Mouse (Mus musculus) liver, embryonic 13.5 days (tissue): ENCODE measurements at regions not wholly inside any gene's neighbourhood (a gene's known extent, or its start where the extent isn't known, plus 50 kb on each side); places are given as distances from the start of the nearest gene placed in this dataset.

Experiments
- ATAC-seq: fragments of 200-750 bp; cut with Nextera tagmentation; 2 replicates; pipeline ENCODE4 v1.8.0; 2017; ENCODE audit warnings: low read depth, mild to moderate bottlenecking, moderate number of reproducible peaks, moderate library complexity
- DNase-seq: peaks from one replicate; pipeline ENCODE4 v3.0.0; 2022
- H3K27ac ChIP-seq: fragments of 300-500 bp; sonication (generic); 2 replicates; pipeline ENCODE4 v1.5.1; 2015; ENCODE audit warnings: moderate library complexity, mild to moderate bottlenecking, inconsistent platforms
- H3K27me3 ChIP-seq: fragments of 300-500 bp; sonication (generic); 2 replicates; pipeline ENCODE4 v1.6.1; 2015; ENCODE audit warnings: mild to moderate bottlenecking, inconsistent platforms
- H3K36me3 ChIP-seq: fragments of 300-500 bp; sonication (generic); 2 replicates; pipeline ENCODE4 v1.6.1; 2015; ENCODE audit warnings: mild to moderate bottlenecking, inconsistent platforms
- H3K4me1 ChIP-seq: fragments of 300-500 bp; sonication (generic); replicated peaks from 2 replicates; pipeline ENCODE4 v1.6.1; 2015; ENCODE audit warnings: inconsistent platforms
- H3K4me2 ChIP-seq: fragments of 300-500 bp; sonication (generic); 2 replicates; pipeline ENCODE4 v1.6.1; 2015; ENCODE audit warnings: inconsistent platforms, mild to moderate bottlenecking, moderate library complexity
- H3K4me3 ChIP-seq: fragments of 300-500 bp; sonication (generic); replicated peaks from 2 replicates; pipeline ENCODE4 v1.5.1; 2015; ENCODE audit warnings: mild to moderate bottlenecking, inconsistent platforms
- H3K9ac ChIP-seq: fragments of 300-500 bp; sonication (generic); 2 replicates; pipeline ENCODE4 v1.6.1; 2015; ENCODE audit warnings: mild to moderate bottlenecking, inconsistent platforms
- H3K9me3 ChIP-seq: fragments of 300-500 bp; sonication (generic); replicated peaks from 2 replicates; pipeline ENCODE4 v1.6.1; 2016; ENCODE audit warnings: inconsistent platforms
- WGBS: fragments of 180-500 bp; shearing (Covaris S2); methylation state at CpG from one replicate; pipeline ENCODE4 v1.1.7; 2015; ENCODE audit not compliant: insufficient replicate concordance; 5-methylcytosine and 5-hydroxymethylcytosine counted together

DNA sequence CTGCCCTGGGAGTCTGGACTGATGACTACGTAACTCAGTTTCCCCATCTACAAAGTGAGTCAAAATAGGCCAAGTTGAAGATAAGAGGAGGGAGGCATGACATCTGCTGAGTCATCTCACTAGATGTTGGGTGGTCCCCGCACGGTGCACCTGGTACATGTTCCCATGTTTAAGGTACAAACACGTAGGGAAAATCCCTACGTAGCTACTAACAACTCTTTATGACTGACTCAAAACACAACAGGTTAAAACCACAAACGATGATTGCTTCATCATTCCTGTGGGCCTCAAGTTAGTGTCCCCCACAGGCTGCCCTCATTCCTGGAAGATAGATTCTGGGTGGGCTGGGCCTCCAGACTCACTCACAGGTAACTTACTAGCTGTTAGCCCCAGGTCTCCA lies 107.7 kb downstream of the Sox9 start:
- no peak for ATAC-seq
- no peaks in the 10 kb centered on the region for H3K9me3 ChIP-seq
- no peak overlapping the region for H3K27ac ChIP-seq
- 73% methylated on average over 6 of the region's 6 CpGs for WGBS
- no peaks in the 10 kb centered on the region for H3K36me3 ChIP-seq
- H3K9ac ChIP-seq, result no peak overlapping the region
- H3K4me2 ChIP-seq, result no peak overlapping the region
- no peaks in the 10 kb centered on the region for H3K4me1 ChIP-seq
- H3K27me3 ChIP-seq, result no peaks in the 10 kb centered on the region
- H3K4me3 ChIP-seq, result no peak overlapping the region
- DNase-seq, result no peak

DNA sequence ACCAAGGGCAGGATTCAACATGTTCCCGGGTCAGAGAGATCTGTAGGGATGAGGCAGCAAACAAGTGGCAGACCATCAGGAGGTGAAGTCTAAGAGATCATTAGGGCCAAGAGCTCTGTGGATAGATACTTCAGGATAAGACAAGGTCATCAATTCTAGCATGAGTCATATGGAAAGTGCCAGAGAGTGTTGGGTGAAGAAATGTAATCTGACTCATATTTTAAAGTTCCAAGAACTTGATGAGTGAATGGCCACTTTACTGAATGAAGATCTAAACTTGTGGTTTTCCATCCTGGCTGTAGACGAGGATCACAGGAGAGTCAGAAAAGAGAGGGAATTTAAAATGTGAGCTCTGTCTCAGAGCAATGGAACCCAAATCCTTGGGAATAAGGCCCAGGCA lies 115.6 kb downstream of the Sox9 start:
- Histone ChIP-seq H3K9me3 (no peaks in the 10 kb centered on the region), H3K27ac (no peak overlapping the region), H3K36me3 (no peaks in the 10 kb centered on the region), H3K27me3 (no peaks in the 10 kb centered on the region), H3K4me1 (no peaks in the 10 kb centered on the region), H3K9ac (no peak overlapping the region), H3K4me2 (no peak overlapping the region), H3K4me3 (no peak overlapping the region)
- no peak for DNase-seq
- ATAC-seq, result no peak
- WGBS, result 60% methylated on average over 2 of the region's 2 CpGs

DNA sequence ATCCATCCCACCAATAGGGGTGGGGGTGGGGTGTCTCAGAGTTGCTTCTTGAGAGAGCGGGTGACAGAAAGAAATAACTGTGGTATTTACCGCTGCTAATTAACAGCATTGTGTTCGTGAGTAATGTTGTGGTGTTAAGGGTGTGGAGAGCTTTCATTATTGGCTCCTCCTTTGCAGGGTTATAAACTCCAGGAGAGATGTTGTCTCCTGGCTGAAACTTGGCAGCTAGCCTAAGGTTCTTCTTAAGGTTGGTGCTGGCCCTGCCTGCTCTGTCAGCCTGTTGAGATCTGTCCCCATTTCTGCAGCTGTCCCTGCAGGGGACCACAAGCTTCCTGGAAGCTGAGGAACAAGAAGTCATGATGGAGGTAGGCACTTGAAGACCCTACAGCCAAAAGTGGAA lies 120.6 kb downstream of the Sox9 start:
- Histone ChIP-seq H3K36me3 (no peaks in the 10 kb centered on the region), H3K4me1 (no peaks in the 10 kb centered on the region), H3K27me3 (no peaks in the 10 kb centered on the region), H3K4me3 (no peak overlapping the region), H3K4me2 (no peak overlapping the region), H3K27ac (no peak overlapping the region), H3K9ac (no peak overlapping the region), H3K9me3 (no peaks in the 10 kb centered on the region)
- WGBS, result 62% methylated on average over 3 of the region's 3 CpGs
- ATAC-seq (no peak), DNase-seq (no peak)

DNA sequence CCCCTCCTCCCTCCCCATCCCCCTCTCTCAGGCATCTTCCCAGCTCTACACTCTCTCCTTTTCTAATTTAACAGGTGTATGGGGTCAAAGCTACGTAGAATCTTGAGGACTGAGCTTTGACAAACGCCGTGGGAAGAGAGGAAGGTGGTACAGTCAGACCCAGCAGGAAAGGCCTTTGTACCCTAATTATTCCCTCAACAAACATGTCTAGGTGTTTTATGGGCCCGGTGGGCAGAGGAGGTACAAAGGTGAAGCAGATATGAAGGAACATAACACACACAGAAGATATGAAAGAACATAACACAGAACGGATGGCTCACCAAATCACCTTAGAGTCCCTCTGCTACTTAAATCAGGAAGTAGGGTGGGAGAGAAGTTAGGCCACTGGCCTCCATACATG lies 128.3 kb downstream of the Sox9 start:
- no peak overlapping the region for H3K9ac ChIP-seq
- H3K36me3 ChIP-seq, result no peaks in the 10 kb centered on the region
- no peaks in the 10 kb centered on the region for H3K4me1 ChIP-seq
- no peak overlapping the region for H3K27ac ChIP-seq
- no peak overlapping the region for H3K4me3 ChIP-seq
- WGBS, result 55% methylated on average over 5 of the region's 5 CpGs
- ATAC-seq (no peak), DNase-seq (no peak)
- no peaks in the 10 kb centered on the region for H3K27me3 ChIP-seq
- H3K4me2 ChIP-seq, result no peak overlapping the region
- no peaks in the 10 kb centered on the region for H3K9me3 ChIP-seq

DNA sequence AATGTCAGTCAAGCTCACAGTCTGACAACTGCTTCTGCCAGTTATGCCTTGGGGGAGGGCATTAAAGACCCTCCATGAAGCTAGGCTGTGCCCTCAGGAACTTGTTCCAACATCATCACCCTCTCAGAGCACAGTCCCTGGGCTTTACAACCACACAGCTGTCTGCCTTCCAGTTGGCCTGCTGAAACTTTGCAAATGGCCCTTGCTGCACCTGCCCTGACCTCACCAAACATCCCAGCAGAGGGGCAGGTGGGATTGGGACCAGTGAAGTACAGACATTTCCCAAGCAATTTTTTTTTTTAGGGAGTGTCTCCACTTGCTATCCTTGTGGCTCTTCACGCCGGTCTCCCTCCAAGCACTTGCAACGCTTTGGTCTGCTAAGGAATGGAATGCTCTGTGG lies 130.9 kb downstream of the Sox9 start:
- Histone ChIP-seq H3K9me3 (no peaks in the 10 kb centered on the region), H3K27ac (no peak overlapping the region), H3K4me1 (no peaks in the 10 kb centered on the region), H3K36me3 (no peaks in the 10 kb centered on the region), H3K27me3 (no peaks in the 10 kb centered on the region), H3K9ac (no peak overlapping the region), H3K4me2 (no peak overlapping the region), H3K4me3 (no peak overlapping the region)
- 57% methylated on average over 3 of the region's 3 CpGs for WGBS
- DNase-seq, result no peak
- ATAC-seq, result no peak

DNA sequence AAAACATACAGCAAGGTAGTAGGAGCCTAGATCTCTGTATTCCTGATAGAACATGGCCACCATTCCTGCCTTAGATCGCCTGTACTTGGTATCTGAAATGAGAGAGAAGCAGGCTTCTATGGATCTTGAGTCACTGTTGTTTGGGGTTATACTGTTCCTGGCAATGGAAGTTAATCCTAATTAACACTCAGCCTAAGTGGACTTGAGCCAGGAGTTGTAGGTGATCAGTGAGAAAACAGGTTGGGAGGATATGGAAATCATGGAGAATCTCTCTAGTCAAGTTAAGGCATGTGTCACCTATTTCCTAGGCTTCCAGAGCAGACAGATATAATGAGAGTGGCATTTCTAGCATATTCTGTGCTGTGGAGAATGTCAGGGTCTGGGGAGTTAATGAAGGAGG lies 134.9 kb downstream of the Sox9 start:
- H3K4me1 ChIP-seq, result no peaks in the 10 kb centered on the region
- no peaks in the 10 kb centered on the region for H3K27me3 ChIP-seq
- WGBS, result 48% methylated on average over 1 of the region's 1 CpGs
- H3K4me3 ChIP-seq, result no peak overlapping the region
- ATAC-seq (no peak), DNase-seq (no peak)
- H3K9ac ChIP-seq, result no peak overlapping the region
- H3K27ac ChIP-seq, result no peak overlapping the region
- H3K36me3 ChIP-seq, result no peaks in the 10 kb centered on the region
- no peaks in the 10 kb centered on the region for H3K9me3 ChIP-seq
- no peak overlapping the region for H3K4me2 ChIP-seq

DNA sequence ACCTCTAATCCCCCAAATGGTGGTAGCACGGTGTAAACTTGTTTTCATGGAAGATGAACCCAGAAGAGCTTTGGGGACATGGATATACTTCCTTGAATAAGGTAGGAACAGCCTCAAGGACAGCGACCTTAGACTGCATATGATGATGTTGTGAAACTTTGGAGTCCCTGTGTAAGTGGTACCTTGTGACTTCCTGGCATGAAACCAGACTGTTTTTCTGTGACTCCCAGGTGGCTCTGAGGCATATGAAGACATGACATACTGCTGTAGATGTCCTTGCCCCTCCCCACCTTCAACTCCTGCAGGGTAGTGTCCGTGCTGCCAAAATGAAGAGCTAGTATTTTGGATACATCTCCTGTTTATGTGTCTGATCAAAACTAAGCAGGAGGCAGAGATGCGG lies 138.1 kb downstream of the Sox9 start:
- ATAC-seq (no peak), DNase-seq (no peak)
- Histone ChIP-seq H3K9me3 (no peaks in the 10 kb centered on the region), H3K4me1 (no peaks in the 10 kb centered on the region), H3K9ac (no peak overlapping the region), H3K27me3 (no peaks in the 10 kb centered on the region), H3K4me3 (no peak overlapping the region), H3K27ac (no peak overlapping the region), H3K4me2 (no peak overlapping the region), H3K36me3 (no peaks in the 10 kb centered on the region)
- 56% methylated on average over 4 of the region's 4 CpGs for WGBS

DNA sequence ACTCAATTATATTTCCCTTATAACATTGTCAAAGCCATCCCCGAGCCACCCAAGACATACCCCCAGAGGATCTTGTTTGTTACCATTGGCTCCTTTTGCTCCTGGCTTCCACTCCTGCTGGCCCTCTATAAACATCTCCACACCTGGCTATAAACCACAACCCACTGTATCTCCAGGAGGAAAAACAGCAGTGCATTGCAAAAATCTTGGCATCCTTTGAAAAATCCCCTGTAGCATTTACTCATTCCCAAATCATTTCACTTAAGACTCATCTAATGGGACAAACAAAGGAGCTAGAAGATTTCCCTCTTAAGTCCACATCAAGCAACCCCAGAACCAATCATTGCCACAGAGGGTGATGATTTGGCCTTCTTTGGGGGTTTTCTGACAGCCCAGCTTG lies 142.6 kb downstream of the Sox9 start:
- no peaks in the 10 kb centered on the region for H3K36me3 ChIP-seq
- 56% methylated on average over 1 of the region's 1 CpGs for WGBS

DNA sequence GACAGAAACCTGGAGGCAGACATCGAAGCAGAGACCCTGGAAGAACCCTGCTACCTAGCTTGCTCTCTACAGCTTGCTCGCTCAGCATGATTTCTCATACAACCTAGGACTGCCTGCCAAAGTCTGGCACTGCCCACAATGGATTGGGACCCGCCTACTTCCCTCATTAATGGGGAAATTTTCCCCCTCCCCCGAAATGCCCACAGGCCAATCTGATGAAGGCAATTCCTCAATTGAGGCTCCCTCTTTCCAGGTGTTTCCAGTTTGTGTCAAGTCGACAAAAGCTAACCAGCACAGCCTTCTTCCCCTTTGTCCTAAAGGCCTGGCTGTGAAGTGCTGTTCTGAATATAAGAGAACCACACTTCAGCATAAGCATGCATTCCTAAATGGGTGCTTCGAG lies 143.1 kb downstream of the Sox9 start:
- Histone ChIP-seq H3K27ac (no peak overlapping the region), H3K4me3 (no peak overlapping the region), H3K36me3 (no peaks in the 10 kb centered on the region), H3K4me2 (no peak overlapping the region), H3K27me3 (no peaks in the 10 kb centered on the region), H3K4me1 (no peaks in the 10 kb centered on the region), H3K9ac (no peak overlapping the region), H3K9me3 (no peaks in the 10 kb centered on the region)
- no peak for DNase-seq
- 44% methylated on average over 6 of the region's 6 CpGs for WGBS
- ATAC-seq, result no peak

More for the DNA sequence above, 142.6 kb downstream of the Sox9 start:
- no peaks in the 10 kb centered on the region for H3K27me3 ChIP-seq
- no peak overlapping the region for H3K27ac ChIP-seq
- no peak overlapping the region for H3K4me2 ChIP-seq
- H3K4me3 ChIP-seq, result no peak overlapping the region
- H3K9ac ChIP-seq, result no peak overlapping the region
- H3K4me1 ChIP-seq, result no peaks in the 10 kb centered on the region
- no peaks in the 10 kb centered on the region for H3K9me3 ChIP-seq
- no peak for DNase-seq
- ATAC-seq, result no peak

DNA sequence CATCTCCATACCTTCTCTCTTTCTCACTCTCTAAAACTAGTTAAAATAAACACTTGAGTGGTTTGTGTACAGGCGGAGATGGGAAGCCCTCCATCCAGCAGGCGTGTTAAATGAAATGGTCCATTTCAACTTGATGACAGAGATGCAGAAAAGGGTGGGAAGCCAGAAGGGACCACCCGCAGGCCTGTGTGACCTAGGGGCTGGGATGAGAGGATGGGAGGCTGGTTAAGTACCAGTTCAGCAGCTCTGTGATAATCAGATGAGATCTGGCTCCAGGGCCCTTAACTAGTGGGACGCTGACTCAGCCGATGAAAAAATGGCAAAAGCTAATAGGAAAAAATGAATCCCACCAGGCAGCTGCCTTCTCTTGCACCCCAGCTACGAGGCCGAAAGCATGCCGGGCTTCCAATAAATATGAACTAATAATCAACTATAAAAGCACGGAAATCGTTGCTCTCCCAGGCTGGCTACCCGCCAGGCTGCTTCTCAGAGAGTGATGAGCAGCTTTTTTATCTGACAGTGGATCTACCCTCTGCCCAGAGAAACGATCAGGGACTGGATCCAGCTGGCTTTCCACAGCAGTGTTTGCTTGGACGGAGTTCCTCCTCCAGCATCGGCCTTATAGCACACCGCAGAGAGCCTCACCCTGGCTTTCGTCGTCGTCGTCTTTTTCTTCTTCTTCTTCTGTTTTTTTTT lies 144.5 kb downstream of the Sox9 start:
- ATAC-seq (no peak), DNase-seq (no peak)
- H3K4me1 ChIP-seq, result no peaks in the 10 kb centered on the region
- no peaks in the 10 kb centered on the region for H3K27me3 ChIP-seq
- no peak overlapping the region for H3K4me3 ChIP-seq
- H3K9ac ChIP-seq, result no peak overlapping the region
- H3K36me3 ChIP-seq, result no peaks in the 10 kb centered on the region
- no peak overlapping the region for H3K4me2 ChIP-seq
- no peak overlapping the region for H3K27ac ChIP-seq
- 74% methylated on average over 19 of the region's 19 CpGs for WGBS
- no peaks in the 10 kb centered on the region for H3K9me3 ChIP-seq

DNA sequence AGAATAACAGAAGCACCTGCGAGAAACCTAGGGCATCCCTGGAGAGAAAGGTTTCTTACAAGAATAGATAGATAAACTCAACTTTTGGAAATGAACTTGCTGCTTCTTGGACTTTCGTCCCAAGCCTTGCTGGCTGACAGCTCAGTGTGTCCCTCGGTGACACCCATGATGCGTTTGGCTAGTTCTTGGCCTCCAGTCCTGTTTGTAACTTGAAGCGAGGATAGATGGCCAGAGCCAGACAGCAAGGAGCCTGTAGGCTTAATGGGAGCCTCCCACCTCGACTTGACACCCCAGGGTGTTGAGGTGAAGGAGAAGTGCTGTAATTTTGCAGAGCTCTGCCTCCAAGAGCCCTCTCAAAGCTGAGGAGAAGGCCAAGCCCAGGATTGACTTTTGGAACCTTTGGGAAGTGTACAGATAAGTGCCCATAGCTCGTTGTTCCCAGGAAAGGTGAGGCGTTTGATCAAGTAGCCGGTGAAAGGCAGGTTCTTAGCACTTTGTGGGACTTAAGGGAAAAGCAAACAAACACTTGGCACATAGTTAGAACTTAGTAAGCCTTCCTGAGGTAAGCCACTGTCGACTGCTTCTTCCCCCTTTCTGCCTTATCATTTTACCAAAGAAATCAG lies 148.3 kb downstream of the Sox9 start:
- Histone ChIP-seq H3K27ac (no peak overlapping the region), H3K27me3 (no peaks in the 10 kb centered on the region), H3K36me3 (no peaks in the 10 kb centered on the region), H3K9ac (no peak overlapping the region), H3K4me3 (no peak overlapping the region), H3K4me1 (no peaks in the 10 kb centered on the region), H3K9me3 (no peaks in the 10 kb centered on the region), H3K4me2 (no peak overlapping the region)
- DNase-seq, result no peak
- WGBS, result 40% methylated on average over 10 of the region's 10 CpGs
- no peak for ATAC-seq

DNA sequence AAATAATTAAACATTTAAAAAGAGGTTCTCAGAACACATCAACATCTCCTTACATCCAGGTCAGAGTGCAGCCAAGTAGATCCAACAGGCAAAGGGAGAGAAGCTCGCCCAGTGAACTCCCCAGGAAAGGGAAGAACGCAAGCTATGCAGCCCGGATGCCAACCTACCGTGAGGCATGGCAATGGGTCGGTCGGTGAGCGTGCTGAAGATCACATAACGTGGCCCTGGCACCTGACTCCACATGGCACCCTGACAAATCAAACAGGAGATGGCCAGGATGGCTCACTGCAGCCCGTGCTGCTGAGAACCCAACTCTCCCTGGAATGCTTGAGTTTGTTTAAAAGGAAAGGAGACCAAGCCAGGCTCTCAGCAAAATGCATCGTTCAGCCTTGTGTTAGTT lies 156.0 kb downstream of the Sox9 start:
- Histone ChIP-seq H3K36me3 (no peaks in the 10 kb centered on the region), H3K4me3 (no peak overlapping the region), H3K4me2 (no peak overlapping the region), H3K27me3 (no peaks in the 10 kb centered on the region), H3K27ac (no peak overlapping the region), H3K4me1 (no peaks in the 10 kb centered on the region), H3K9me3 (no peaks in the 10 kb centered on the region), H3K9ac (no peak overlapping the region)
- DNase-seq, result no peak
- WGBS, result 69% methylated on average over 10 of the region's 10 CpGs
- ATAC-seq, result no peak
